Mouse (Mus musculus) embryonic stem cell, embryonic (primary cell): ENCODE measurements at regions not wholly inside any gene's neighbourhood (a gene's known extent, or its start where the extent isn't known, plus 50 kb on each side); places are given as distances from the start of the nearest gene placed in this dataset.

Experiments used
- CTCF ChIA-PET, 4 experiments: fragments of 300-600 bp in 2 of 4; fragments of 350-600 bp in 2 of 4; sonication (Branson Sonifier 250); formaldehyde crosslinking; loops; one replicate each; lab custom pipeline; 2022; ENCODE audit warnings: inconsistent platforms in 2 of 4; lab: Charles Lee
- POLR2A ChIA-PET, 4 experiments: fragments of 300-600 bp in 2 of 4; fragments of 350-600 bp in 2 of 4; sonication (Branson Sonifier 250); formaldehyde crosslinking; loops; one replicate each; lab custom pipeline; 2022; ENCODE audit warnings: antibody characterized with exemption in 4 of 4, inconsistent platforms in 1 of 4; lab: Charles Lee

- ChIA-PET CTCF (interaction anchor here in 1 of 4 experiments (1.1 kb wide), 1 partner anchor 48 kb away, joined by 4 read pairs; no protein-coding TSS in a partner anchor), POLR2A (interaction anchor here in 1 of 4 experiments (1.0 kb wide), 1 partner anchor 43 kb away, joined by 3 read pairs; no protein-coding TSS in a partner anchor)
Observed at GRCm38 (mm10) chr4:131167921-131168320, 223.7 kb downstream of the Matn1 start.

- ChIA-PET CTCF (interaction anchor here in 2 of 4 experiments (1.0 to 1.5 kb wide), 4 partner anchors 28 to 214 kb away, joined by 3 to 6 read pairs (median 3); no protein-coding TSS in a partner anchor), POLR2A (interaction anchor here in 1 of 4 experiments (0.8 kb wide), 1 partner anchor 16 kb away, joined by 3 read pairs; no protein-coding TSS in a partner anchor)
Observed at GRCm38 (mm10) chr4:131173783-131174460, 229.7 kb downstream of the Matn1 start.

- ChIA-PET POLR2A (no interaction called here), CTCF (interaction anchor here in 1 of 4 experiments (3.1 kb wide), 1 partner anchor 217 kb away, joined by 23 read pairs; no protein-coding TSS in a partner anchor)
Observed at GRCm38 (mm10) chr4:131176701-131177100, 232.5 kb downstream of the Matn1 start.

- POLR2A ChIA-PET: no interaction called here
- CTCF ChIA-PET: interaction anchor here (0.6 to 3.1 kb wide), 13 partner anchors 18 to 660 kb away, joined by 3 to 23 read pairs (median 4); partner anchors contain the start of gene Ptpru (in 2 of the 4)
Observed at GRCm38 (mm10) chr4:131177889-131178288, 233.7 kb downstream of the Matn1 start.

DNA sequence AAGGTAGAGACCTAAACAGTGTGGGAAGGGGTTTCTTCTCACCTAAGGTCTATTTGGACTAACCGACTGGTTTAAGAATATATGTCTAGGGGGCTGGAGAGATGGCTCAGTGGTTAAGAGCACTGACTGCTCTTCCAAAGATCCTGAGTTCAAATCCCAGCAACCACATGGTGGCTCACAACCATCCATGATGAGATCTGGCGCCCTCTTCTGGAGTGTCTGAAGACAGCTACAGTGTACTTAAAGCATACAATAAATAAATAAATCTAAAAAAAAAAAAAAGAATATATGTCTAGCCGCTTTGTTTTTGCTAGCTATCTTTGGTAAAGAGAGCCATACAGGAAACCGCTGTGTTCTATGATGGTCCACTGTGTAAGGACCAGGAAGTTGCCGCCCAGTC, 234.5 kb downstream of the Matn1 start:
- CTCF ChIA-PET: interaction anchor here (0.6 to 3.1 kb wide), 22 partner anchors 8 to 659 kb away, joined by 3 to 23 read pairs (median 4); partner anchors contain the start of gene Ptpru (in 1 of the 4)
- POLR2A ChIA-PET: interaction anchor here (0.6 to 1.1 kb wide), 5 partner anchors 9 to 1250 kb away, joined by 3 to 5 read pairs (median 3); partner anchors contain the start of gene Spocd1 (in 1 of the 4)

DNA sequence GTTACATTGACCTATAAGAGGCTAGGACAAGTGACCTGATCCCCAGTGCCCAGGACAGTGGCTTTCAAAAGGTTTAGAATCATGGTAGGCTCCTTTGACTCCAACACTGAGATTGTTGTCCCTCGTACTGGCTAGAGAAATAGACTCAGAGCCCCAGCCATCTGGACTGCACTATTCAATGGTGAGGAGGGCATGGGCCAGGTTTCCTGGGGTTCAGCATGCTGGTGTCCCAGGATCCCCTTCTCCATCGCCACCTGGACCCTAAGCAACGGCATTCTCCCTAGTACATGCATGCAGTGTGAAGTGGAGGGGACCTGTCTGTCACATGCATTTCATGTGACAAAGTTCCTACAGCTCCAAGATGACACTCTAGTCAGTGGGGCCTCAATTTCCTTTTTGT, 243.9 kb downstream of the Matn1 start:
- CTCF ChIA-PET: no interaction called here
- POLR2A ChIA-PET: no interaction called here

DNA sequence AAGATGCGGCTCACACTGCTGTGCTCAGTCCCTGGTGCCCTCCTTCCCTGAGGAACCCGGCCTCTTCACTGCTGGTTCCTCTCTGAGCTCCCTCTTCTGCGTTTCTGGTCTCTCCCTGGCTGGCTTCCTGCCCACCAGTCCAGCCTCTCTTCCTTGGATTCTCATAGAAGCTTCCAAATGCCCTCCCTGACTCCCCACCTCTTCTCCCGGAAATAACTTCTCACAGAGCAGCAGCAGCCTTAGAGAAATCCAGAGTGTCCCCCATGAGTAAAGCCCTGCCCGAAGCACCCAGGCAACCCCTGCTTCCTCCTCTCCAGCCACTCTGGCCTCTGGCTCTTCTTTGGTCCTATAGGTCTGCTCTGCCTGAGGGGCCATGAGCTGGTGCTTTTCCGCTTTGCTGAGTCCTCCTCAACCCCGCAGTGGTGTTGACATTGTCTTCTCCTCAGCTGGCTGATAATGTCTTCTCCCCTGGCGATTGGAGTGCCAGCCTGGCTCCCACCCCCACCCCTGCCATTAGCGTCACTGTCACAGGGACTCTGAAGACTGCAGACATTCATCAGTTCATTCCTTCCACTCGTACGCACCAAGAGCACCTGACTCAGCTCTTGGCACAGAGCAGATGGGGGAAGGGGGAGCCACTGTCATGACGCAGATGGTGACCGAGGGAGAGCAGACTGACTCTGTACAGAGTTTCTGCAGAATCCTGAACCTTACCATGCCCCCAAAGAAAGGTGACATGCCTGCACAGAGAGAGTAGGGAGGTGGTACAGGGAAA, 247.1 kb downstream of the Matn1 start:
- POLR2A ChIA-PET: no interaction called here
- CTCF ChIA-PET: interaction anchor here in 1 of 4 experiments (0.6 to 0.7 kb wide), 2 partner anchors 39 to 56 kb away, joined by 3 read pairs; no protein-coding TSS in a partner anchor

DNA sequence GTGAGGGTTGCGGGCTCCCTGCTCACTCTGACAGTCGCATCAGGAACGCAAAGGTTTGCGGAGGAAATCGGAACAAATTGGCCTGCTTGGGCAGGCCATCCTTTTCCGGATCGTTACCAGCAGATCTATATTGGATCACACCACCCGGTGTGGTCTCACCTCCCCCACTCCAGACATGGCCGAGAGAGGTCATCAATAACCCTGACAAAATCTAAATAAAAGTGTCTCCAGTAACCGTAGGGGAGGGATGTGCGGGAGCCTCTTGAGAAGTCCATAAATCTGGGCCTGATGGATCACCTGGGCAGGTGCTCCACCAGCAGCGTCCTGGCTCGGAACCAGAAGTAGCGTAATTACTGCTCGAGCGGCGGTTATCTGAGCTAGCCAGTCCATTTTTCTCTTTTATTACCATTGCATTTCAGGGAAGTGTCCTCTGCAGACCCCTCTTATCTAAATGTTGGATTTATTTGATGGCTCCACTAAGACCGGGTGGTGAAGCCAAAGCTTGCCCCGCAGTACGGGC, 249.8 kb downstream of the Matn1 start:
- POLR2A ChIA-PET: interaction anchor here in 1 of 4 experiments (0.7 kb wide), 1 partner anchor 15 kb away, joined by 3 read pairs; no protein-coding TSS in a partner anchor
- CTCF ChIA-PET: interaction anchor here in 1 of 4 experiments (0.6 kb wide), 1 partner anchor 281 kb away, joined by 4 read pairs; no protein-coding TSS in a partner anchor

GRCm38 (mm10) chr4:131196147-131196546, 252.0 kb downstream of the Matn1 start:
- POLR2A ChIA-PET: interaction anchor here in 1 of 4 experiments (0.6 to 1.5 kb wide), 3 partner anchors 14 to 49 kb away, joined by 3 to 5 read pairs (median 3); no protein-coding TSS in a partner anchor
- CTCF ChIA-PET: interaction anchor here in 2 of 4 experiments (0.7 to 1.5 kb wide), 3 partner anchors 17 to 1186 kb away, joined by 3 to 4 read pairs (median 3); no protein-coding TSS in a partner anchor

DNA sequence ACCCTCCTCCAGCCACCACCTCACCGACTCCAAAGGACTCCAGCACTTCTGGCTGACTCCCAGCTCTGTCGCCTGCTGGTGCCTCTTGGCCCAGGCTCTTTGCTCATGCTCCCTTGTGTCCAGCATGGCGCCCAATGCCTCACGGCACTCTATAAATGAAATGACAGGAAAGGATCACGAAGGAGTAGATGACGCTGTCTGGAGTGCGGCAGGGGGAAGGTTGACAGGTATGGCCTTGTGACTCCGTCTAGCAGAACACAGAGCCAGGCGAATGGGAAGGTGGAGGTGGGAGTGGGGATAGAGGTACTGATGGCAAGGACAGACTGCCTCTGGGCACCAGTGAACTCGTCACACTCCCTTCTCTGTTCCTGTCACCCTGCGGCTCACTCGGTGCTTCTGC, 259.5 kb downstream of the Matn1 start:
- ChIA-PET POLR2A (interaction anchor here in 2 of 4 experiments (0.6 to 0.7 kb wide), 2 partner anchors 109 to 440 kb away, joined by 3 read pairs; no protein-coding TSS in a partner anchor), CTCF (interaction anchor here in 1 of 4 experiments (0.6 kb wide), 1 partner anchor 196 kb away, joined by 3 read pairs; no protein-coding TSS in a partner anchor)

DNA sequence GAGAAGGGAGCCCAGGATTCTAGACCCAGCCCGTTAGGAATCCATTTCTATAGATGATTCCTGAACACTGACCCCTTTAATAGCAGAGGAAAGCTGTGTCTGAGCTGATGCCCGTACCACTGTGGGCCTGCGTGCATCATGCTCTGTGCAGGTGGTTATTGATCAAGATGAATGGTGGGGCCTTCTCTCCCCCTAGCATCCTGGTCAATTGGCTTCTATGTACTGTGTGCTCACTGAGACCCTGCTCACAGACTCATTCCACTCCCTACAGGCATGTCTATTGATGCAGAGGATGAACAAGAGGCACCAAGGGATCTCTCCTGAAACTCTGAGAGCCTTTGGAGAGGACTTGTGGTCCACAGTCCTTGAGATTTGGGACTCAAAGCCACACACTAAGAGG, 260.5 kb downstream of the Matn1 start:
- ChIA-PET CTCF (no interaction called here), POLR2A (interaction anchor here in 1 of 4 experiments (0.5 kb wide), 1 partner anchor 569 kb away, joined by 4 read pairs; no protein-coding TSS in a partner anchor)

DNA sequence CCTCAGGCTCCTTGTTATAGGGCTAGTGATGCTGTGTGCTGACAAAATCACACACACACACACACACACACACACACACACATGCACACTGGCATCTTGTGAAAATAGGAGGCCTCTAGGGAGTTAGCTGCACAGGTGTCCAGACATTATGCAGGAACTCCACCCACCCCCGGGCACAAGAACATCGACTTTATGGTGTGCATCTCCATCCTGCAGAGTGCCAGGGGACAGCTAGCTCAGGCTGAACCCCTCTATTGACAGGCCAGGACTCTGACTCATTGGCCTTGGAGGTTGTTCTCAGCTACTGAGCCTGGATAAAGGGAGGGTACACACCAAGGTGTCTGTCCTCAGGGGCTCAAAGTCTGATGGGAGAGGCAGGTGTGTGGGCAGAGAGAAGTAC, 260.9 kb downstream of the Matn1 start:
- ChIA-PET POLR2A (no interaction called here), CTCF (no interaction called here)

- POLR2A ChIA-PET: no interaction called here
- CTCF ChIA-PET: no interaction called here
Observed at GRCm38 (mm10) chr4:131205685-131206084, 261.5 kb downstream of the Matn1 start.

GRCm38 (mm10) chr4:131206181-131206885, 262.1 kb downstream of the Matn1 start:
- CTCF ChIA-PET: interaction anchor here in 1 of 4 experiments (1.0 kb wide), 1 partner anchor 438 kb away, joined by 3 read pairs; no protein-coding TSS in a partner anchor

DNA sequence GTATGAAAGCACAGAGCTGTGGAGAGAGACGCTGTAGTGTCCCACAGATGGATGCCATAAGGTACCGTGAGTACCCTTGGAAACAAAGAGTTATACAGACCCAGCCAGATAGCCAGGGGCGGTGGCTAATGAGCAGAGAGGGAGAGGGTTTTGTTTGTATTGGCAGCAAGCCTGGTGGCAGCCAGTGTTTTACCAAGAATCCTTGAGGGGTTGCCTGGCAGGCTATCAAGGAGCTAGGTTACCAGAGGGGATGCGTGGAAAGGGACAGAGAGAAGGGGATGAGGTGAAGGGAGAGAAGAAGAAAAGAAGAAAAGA, 262.7 kb downstream of the Matn1 start:
- POLR2A ChIA-PET: no interaction called here
- CTCF ChIA-PET: interaction anchor here in 1 of 4 experiments (1.0 kb wide), 1 partner anchor 437 kb away, joined by 3 read pairs; no protein-coding TSS in a partner anchor

More at GRCm38 (mm10) chr4:131206181-131206885, 262.1 kb downstream of the Matn1 start:
- POLR2A ChIA-PET: no interaction called here

- CTCF ChIA-PET: no interaction called here
Observed at GRCm38 (mm10) chr4:131207249-131207648, 263.1 kb downstream of the Matn1 start.

DNA sequence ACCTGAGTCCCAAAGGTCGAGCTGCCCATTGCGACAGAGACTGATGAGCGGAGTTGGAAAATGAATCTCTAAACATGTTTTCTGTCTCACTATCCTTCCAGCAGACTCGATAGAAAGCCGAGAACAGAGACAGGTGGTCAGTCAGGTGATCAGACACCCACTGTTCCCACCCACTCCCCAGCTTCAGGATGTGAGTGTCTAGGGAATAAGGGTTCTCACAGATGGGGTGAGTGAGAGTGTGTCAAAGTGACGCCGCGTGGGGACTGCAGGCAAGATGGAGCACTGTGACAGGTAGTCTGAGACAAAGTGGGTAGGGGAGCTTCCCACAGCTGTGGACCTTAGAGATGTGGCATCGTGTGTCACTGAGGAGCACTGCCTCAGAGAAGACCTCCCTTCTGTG, 264.0 kb downstream of the Matn1 start:
- ChIA-PET POLR2A (no interaction called here), CTCF (interaction anchor here in 1 of 4 experiments (0.9 kb wide), 1 partner anchor 248 kb away, joined by 3 read pairs; no protein-coding TSS in a partner anchor)

More at GRCm38 (mm10) chr4:131207249-131207648, 263.1 kb downstream of the Matn1 start:
- POLR2A ChIA-PET: no interaction called here

GRCm38 (mm10) chr4:131208637-131209036, 264.5 kb downstream of the Matn1 start:
- ChIA-PET POLR2A (no interaction called here), CTCF (interaction anchor here in 1 of 4 experiments (0.9 kb wide), 1 partner anchor 249 kb away, joined by 3 read pairs; no protein-coding TSS in a partner anchor)
